Mouse (Mus musculus) natural killer cell, adult 2 months (primary cell): ENCODE data around the gene Rapgefl1.

Experiments
- DNase-seq, 2 experiments: peaks; one replicate each; pipeline ENCODE4 v3.0.0; 2022; ENCODE audit warnings: low spot score in 2 of 2

Rapgefl1 gene

GRCm38 (mm10) chr11:98858759-98859731 is 22.5 kb downstream of the Rapgefl1 start:
- peak; percentile 61 to 74 for DNase-seq

- DNase-seq = peak; percentile 95 to 96
Observed at GRCm38 (mm10) chr11:98863028-98863750, 26.6 kb downstream of the Rapgefl1 start, which contains the start of gene Wipf2. Wipf2 (plus strand) TSS chr11:98863638.

GRCm38 (mm10) chr11:98863751-98864429 is 27.3 kb downstream of the Rapgefl1 start:
- DNase-seq = no peak

GRCm38 (mm10) chr11:98867293-98867692 is 30.7 kb downstream of the Rapgefl1 start:
- no peak for DNase-seq

- no peak for DNase-seq
Observed at GRCm38 (mm10) chr11:98869906-98870305, 33.3 kb downstream of the Rapgefl1 start.

GRCm38 (mm10) chr11:98870791-98871190 is 34.2 kb downstream of the Rapgefl1 start:
- no peak for DNase-seq

- no peak for DNase-seq
Observed at GRCm38 (mm10) chr11:98871416-98871815, 34.8 kb downstream of the Rapgefl1 start.

- no peak for DNase-seq
Observed at GRCm38 (mm10) chr11:98872040-98872439, 35.5 kb downstream of the Rapgefl1 start.

- no peak for DNase-seq
Observed at GRCm38 (mm10) chr11:98873900-98874299, 37.3 kb downstream of the Rapgefl1 start.

- DNase-seq = no peak
Observed at GRCm38 (mm10) chr11:98877001-98877400, 40.4 kb downstream of the Rapgefl1 start.

GRCm38 (mm10) chr11:98887703-98888102 is 51.1 kb downstream of the Rapgefl1 start:
- no peak for DNase-seq

- no peak for DNase-seq
Observed at GRCm38 (mm10) chr11:98889077-98889476, 52.5 kb downstream of the Rapgefl1 start.

- no peak for DNase-seq
Observed at GRCm38 (mm10) chr11:98889977-98890376, 53.4 kb downstream of the Rapgefl1 start.

- no peak for DNase-seq
Observed at GRCm38 (mm10) chr11:98892426-98892825, 55.8 kb downstream of the Rapgefl1 start.

GRCm38 (mm10) chr11:98900529-98901125 is 64.0 kb downstream of the Rapgefl1 start:
- no peak for DNase-seq

- DNase-seq = no peak
Observed at GRCm38 (mm10) chr11:98902621-98903245, 66.1 kb downstream of the Rapgefl1 start.
